Mouse (Mus musculus): ENCODE measurements around the gene Serinc4. TPM values are rescaled to one million over a fixed set of nuclear protein-coding genes. Genes with fewer than 3 reads are reported as not detected.

Gene Serinc4
- total RNA-seq, 2 experiments from 2014 or later: 0.47 to 0.82 TPM

- no peak for TF ChIP-seq CTCF (conservative IDR thresholded peaks at IDR 0.05)
- Histone ChIP-seq H3K4me3 (peak overlapping the region; percentile 100), H3K27ac (peak overlapping the region; percentile 98)
- peak in 1 of 2 experiments; percentile 11 for DNase-seq (ENCODE audit: low spot score in 2 of 2)
Observed at GRCm38 (mm10) chr2:121412843-121413386, 43.7 kb downstream of the Serinc4 start.

GRCm38 (mm10) chr2:121408160-121408559 is 48.4 kb downstream of the Serinc4 start:
- H3K27ac ChIP-seq: no peak overlapping the region
- peak; percentile 77 for TF ChIP-seq CTCF (conservative IDR thresholded peaks at IDR 0.05)
- H3K4me3 ChIP-seq: no peak overlapping the region
- no peak for DNase-seq (ENCODE audit: low spot score in 2 of 2)

- DNase-seq (ENCODE audit: low spot score in 2 of 2): no peak
- Histone ChIP-seq H3K27ac (no peak overlapping the region), H3K4me3 (no peak overlapping the region)
- no peak for TF ChIP-seq CTCF (conservative IDR thresholded peaks at IDR 0.05)
Observed at GRCm38 (mm10) chr2:121403296-121403695, 53.3 kb downstream of the Serinc4 start.

GRCm38 (mm10) chr2:121396624-121397023 is 60.0 kb downstream of the Serinc4 start:
- Histone ChIP-seq H3K27ac (no peak overlapping the region), H3K4me3 (no peak overlapping the region)
- peak; percentile 77 to 91 for DNase-seq (ENCODE audit: low spot score in 2 of 2)
- TF ChIP-seq CTCF (conservative IDR thresholded peaks at IDR 0.05): peak; percentile 88

Small RNA genes within 50 kb of the gene (microRNA-seq; reads per million reads assigned to microRNA genes)
- gene Gm22953: 0 reads per million in 2 experiments

Other genes with a start within 250 kb of the Serinc4 start
- 100 to 1,000 TPM; 148 to 162 TPM for gene Trp53bp1, start 185.4 kb downstream of the Serinc4 start, total RNA-seq (2021)
- 100 to 1,000 TPM; 622 to 629 TPM for gene Map1a, start 167.2 kb downstream of the Serinc4 start, total RNA-seq (2021)
- 100 to 1,000 TPM; 106 to 110 TPM for gene Ppip5k1, start 101.4 kb downstream of the Serinc4 start, total RNA-seq (2021)
- gene Ckmt1, start 99.1 kb downstream of the Serinc4 start, total RNA-seq (2021): 100 to 1,000 TPM; 360 to 396 TPM
- gene Strc, start 69.6 kb downstream of the Serinc4 start, total RNA-seq (2021): under 1 TPM; 0.46 to 0.69 TPM
- gene Pdia3, start 43.0 kb downstream of the Serinc4 start, total RNA-seq (2021): 100 to 1,000 TPM; 170 to 193 TPM
- 1 to 10 TPM; 5.3 TPM for gene Catsper2, start 43.0 kb downstream of the Serinc4 start, total RNA-seq (2021)
- gene Ell3, start 12.5 kb downstream of the Serinc4 start, total RNA-seq (2021): not detected
- 100 to 1,000 TPM; 146 to 155 TPM for gene Serf2, start 7.6 kb downstream of the Serinc4 start, total RNA-seq (2021)
- gene Hypk, start 3.5 kb downstream of the Serinc4 start, total RNA-seq (2021): 10 to 100 TPM; 17.6 to 18.2 TPM
- gene Mfap1b, start 17.3 kb upstream of the Serinc4 start, total RNA-seq (2021): 10 to 100 TPM; 45.3 to 47.2 TPM
- 10 to 100 TPM; 31.4 to 34.0 TPM for gene Mfap1a, start 49.9 kb upstream of the Serinc4 start, total RNA-seq (2021)
- 1 to 10 TPM; 2.6 to 2.8 TPM for gene Wdr76, start 49.9 kb upstream of the Serinc4 start, total RNA-seq (2021)